Mouse (Mus musculus) left cerebral cortex, adult 2 months (tissue): ENCODE measurements around the gene Ggt6. TPM values are rescaled to one million over a fixed set of nuclear protein-coding genes. Genes with fewer than 3 reads are reported as not detected.

Experiments
- DNase-seq, 2 experiments: peaks; one replicate each; pipeline ENCODE4 v3.0.0; 2021 to 2022; ENCODE audit warnings: low spot score in 2 of 2, mixed read lengths in 1 of 2; ENCODE audit errors: extremely low spot score in 1 of 2
- H3K27ac ChIP-seq: fragments of 200-600 bp; 2 replicates; pipeline ENCODE4 v1.8.1; 2022
- H3K4me3 ChIP-seq: fragments of 200-600 bp; 2 replicates; pipeline ENCODE4 v1.8.1; 2022
- CTCF ChIP-seq: fragments of 200-600 bp; IDR thresholded peaks from 2 replicates; pipeline ENCODE4 v1.8.1; 2022; ENCODE audit warnings: antibody characterized with exemption, mild to moderate bottlenecking, moderate library complexity
- intact Hi-C: fragments of 180-260 bp; cut with DNase I; formaldehyde crosslinking; loops from one replicate; pipeline ENCODE4 v1.15.1; 2025
- long read RNA-seq, 2 experiments: library from polyadenylated mRNA; stranded (forward); transcript quantifications; one replicate each; pipeline ENCODE4 v2.0.0; 2021; ENCODE audit warnings: borderline mapping rate in 2 of 2
- total RNA-seq, 2 experiments: library from RNA; stranded (reverse); gene quantifications; 2 replicates each; pipeline ENCODE4 v1.2.3; 2021

Gene Ggt6
- total RNA-seq = under 1 TPM; 0.18 to 0.37 TPM
- long read RNA-seq, experiment 1 = 0 reads
- long read RNA-seq, experiment 2 = 0 reads

DNA sequence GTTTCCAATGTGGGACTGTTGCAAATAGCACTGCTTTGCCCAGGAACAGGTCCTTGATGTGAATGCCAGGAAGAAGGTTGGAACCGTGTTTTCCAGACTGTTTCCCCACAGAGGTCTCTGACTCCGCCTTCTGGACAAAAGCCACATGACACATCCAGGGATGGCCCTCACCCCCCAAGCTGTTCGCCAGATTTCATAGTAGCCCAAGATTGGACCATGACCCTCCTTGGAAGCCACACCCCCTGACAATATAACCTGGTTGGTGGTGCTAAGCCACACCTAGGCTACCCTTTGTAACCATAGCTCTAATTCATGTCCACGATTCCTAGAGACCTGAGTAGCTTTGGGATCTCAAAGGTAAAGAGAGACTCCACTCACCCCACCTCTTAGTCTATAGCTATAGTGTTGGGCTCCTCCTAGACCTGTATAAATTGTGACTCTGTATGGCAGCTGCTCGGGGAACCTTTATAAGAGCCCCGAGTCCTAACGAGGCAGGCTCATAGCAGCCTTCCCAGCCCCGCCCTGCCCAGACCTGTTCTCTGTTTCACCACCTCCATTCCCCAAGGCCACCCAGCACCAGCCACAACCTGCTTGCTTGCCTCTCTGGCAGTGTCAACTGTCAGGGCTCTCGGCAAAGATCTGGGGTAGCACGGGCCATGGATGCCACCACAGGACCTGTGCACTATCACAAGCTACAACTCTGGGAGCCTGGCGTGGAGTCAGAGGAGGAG lies at the start of gene Ggt6:
Gene Ggt6 (plus strand): TSS at position 564 of the 731 bp plus-strand sequence.
- TF ChIP-seq CTCF = no peak
- DNase-seq = no peak
- no peak within 1 kb of the TSS for H3K27ac ChIP-seq
- intact Hi-C loops = no loop called here
- H3K4me3 ChIP-seq = no peak within 1 kb of the TSS

DNA sequence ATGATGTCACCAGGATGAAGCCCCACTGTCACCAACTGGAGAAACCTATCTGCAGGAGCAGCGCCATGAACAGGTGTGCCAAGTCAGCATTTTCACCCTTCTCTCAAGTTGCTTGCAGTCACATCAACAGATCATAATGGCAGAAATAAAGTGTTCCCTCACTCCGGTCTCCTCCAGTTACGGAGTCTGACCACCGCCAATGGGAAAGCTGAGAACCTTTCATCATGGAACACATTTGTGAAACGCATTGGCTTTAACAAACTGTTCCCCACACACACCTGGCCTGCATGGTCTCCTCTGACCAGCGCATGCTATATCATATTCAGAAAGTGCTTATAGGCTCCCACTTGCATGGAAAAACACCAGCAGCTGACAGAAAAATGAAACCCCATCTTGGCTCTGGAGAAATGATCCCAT lies 47.2 kb upstream of the Ggt6 start:
- intact Hi-C loops = no loop called here
- no peak overlapping the region for H3K4me3 ChIP-seq
- no peak for TF ChIP-seq CTCF
- no peak for DNase-seq
- H3K27ac ChIP-seq = no peak overlapping the region

DNA sequence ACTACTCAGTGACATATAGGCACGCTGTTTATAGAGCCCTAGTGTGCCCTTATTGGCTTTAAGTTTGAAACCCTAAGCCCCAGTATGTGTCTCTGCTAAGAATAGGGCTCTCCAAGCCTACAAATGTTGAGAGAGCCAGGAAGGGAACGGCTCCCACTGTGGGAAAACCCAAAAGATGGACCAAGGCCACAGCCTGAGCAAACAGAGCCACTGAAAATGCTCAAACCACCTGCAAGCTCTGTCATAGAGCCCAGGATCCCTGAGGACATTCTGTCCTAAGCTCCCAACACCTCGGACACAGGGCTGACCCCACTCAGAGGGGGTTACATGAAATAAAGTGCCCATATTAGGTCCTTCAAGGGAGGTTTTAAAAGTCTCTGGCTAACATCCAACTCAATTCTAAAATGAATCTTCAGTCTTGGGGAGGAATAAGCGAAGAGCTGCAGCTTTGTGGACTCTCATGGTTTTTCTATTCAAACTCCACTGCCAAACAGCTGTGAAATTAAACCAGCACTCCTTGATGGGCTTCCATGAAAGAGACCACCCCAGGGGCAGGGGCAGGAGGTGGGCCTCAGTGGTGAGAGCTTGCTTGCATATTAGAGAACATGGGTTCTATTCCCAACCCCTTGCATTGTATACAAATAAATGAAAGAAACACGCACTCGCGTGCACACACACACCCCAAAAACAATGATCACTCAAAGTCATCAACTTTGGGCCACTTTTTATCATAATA lies 45.8 kb upstream of the Ggt6 start:
- no peak overlapping the region for H3K27ac ChIP-seq
- no peak overlapping the region for H3K4me3 ChIP-seq
- TF ChIP-seq CTCF = no peak
- no peak for DNase-seq
- intact Hi-C loops = no loop called here

DNA sequence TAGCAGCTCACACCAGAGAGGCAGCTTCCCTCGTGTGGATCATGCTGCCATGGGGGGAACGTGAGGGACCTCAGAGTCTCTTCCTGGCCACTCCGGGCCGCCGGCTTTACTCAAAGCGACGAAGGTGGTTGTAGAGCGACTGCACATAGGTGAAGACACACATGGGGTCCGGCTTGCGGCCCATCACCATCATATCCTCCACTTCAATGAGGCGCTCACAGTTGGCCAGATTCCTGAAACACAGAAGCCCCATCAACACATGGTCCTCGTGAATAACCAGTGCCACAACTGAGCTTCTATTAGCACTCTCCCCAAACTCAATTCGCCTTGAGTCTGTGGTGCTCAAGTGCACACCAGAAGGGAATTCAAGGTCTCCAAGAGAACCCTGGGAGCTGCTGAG lies 44.1 kb upstream of the Ggt6 start:
- H3K4me3 ChIP-seq = no peak overlapping the region
- intact Hi-C loops = no loop called here
- no peak for TF ChIP-seq CTCF
- DNase-seq = no peak
- no peak overlapping the region for H3K27ac ChIP-seq

DNA sequence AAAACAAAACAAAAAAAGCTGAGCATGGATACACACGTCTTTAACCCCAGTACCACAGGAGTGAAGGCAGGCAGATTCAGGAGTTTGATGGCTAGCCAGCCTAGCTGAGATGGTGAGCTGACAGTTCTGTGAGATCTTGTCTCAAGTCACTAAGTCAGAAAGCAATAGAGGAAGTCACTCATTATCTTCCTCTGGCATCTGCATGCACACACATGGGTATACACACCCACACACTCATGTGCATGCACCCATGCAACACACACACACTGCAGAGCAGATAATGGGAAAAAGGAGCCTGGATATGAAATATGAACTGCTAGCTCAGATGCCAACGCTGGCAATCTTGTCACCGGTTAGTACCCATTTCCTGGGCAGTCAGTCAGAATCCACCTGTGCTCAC lies 42.1 kb upstream of the Ggt6 start:
- TF ChIP-seq CTCF = no peak
- intact Hi-C loops = no loop called here
- H3K27ac ChIP-seq = no peak overlapping the region
- H3K4me3 ChIP-seq = no peak overlapping the region
- DNase-seq = no peak

DNA sequence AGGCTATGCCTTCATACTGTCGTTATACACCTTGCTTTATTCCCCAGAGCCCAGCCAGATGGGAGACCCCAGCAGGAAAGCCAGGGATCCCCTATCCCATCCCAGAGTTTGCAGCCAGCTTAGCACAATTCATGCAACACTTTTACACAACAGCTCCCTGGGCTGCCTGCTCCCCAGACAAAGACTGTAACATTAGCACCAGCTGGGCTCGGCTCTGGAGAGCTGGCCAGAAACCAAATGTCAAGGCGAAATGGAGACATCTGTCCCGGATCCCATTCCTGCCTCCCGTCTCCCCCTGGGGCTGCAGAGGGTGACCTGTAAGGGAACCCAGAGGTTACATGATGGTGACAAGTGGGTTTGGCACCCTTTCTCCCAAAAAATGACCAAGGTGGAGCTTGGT lies 41.7 kb upstream of the Ggt6 start:
- Histone ChIP-seq H3K27ac (no peak overlapping the region), H3K4me3 (no peak overlapping the region)
- intact Hi-C loops = no loop called here
- no peak for DNase-seq
- TF ChIP-seq CTCF = no peak

DNA sequence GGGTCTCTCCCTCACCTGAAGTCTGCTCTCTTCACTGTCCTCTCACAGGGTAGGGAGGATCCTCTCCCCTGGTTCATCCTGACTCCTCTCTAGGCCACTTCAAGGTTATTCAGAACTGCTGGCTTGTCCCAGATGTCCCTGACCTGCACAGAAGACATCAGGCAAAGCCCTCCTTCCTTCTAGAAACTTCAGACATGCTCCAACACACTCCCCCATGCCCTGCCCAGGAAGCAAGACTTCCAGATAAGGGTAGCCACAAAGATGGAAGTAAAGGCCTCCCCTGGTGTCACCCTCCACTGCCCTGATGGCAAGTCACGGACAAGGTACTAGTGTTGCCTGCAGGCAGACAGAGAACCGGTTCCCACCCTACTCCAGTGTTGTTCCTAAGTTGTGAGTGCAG lies 40.6 kb upstream of the Ggt6 start:
- Histone ChIP-seq H3K4me3 (no peak overlapping the region), H3K27ac (no peak overlapping the region)
- DNase-seq = no peak
- TF ChIP-seq CTCF = no peak
- intact Hi-C loops = no loop called here

DNA sequence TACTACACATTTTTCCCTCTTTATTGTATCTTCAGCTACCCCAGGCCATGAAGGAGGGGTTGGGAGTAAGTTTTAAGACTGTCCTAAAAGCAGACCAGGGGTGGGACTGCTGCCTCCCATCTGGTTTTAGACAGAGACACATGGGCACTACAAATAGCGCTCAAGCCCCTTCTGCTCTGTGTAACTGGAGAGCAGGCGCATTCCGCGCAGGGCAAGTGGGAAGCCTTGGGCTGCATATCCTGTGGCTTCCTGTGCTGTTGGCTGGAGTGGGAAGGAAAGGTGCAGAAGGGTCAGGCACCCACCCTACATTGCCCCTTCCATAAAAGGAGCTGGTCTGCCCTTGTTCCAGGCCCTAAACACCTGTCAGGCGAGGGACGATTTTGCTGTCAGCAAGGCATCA lies 39.7 kb upstream of the Ggt6 start:
- no peak for DNase-seq
- H3K27ac ChIP-seq = no peak overlapping the region
- intact Hi-C loops = no loop called here
- no peak for TF ChIP-seq CTCF
- H3K4me3 ChIP-seq = no peak overlapping the region

DNA sequence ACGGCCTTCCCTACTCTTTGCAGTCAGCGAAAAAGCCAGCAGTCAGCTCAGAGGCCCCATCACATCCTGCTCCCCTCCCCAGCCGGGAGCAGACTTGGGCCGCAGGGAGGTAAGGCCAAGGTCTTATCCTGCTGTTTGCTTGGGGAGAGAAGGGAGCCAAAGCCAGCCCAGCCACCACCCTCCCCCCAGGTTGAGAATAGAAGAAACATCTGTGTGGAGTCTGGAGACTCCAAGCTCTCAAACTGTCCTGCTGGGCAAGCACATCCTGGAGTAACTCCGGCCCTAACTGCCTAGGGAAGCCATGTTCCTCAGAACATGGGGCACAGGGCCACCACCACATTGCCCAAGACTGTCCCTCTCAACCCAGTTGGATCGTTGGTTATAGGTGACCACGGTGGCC lies 38.7 kb upstream of the Ggt6 start:
- Histone ChIP-seq H3K4me3 (no peak overlapping the region), H3K27ac (no peak overlapping the region)
- intact Hi-C loops = no loop called here
- no peak for TF ChIP-seq CTCF
- DNase-seq = no peak

DNA sequence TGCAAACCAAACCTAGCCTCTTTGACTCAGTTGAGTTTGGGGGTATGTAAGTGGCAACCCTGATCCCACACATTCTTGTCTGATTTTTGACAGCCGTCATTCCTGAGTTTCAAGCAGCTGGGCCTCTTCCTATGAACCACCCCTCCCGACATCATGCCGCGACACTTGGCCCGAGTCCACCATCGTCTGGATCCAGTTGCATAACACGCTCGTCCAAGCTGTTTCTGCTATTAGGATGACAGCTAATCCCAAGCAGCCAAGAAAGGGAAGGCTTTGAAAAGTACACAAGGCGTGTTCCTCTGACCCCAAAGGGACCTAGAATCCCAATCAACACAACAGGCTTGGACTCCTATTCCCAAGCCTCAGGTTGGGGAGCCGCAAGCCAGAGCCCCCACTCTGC lies 38.3 kb upstream of the Ggt6 start:
- DNase-seq = no peak
- no peak for TF ChIP-seq CTCF
- Histone ChIP-seq H3K27ac (no peak overlapping the region), H3K4me3 (no peak overlapping the region)
- intact Hi-C loops = no loop called here

DNA sequence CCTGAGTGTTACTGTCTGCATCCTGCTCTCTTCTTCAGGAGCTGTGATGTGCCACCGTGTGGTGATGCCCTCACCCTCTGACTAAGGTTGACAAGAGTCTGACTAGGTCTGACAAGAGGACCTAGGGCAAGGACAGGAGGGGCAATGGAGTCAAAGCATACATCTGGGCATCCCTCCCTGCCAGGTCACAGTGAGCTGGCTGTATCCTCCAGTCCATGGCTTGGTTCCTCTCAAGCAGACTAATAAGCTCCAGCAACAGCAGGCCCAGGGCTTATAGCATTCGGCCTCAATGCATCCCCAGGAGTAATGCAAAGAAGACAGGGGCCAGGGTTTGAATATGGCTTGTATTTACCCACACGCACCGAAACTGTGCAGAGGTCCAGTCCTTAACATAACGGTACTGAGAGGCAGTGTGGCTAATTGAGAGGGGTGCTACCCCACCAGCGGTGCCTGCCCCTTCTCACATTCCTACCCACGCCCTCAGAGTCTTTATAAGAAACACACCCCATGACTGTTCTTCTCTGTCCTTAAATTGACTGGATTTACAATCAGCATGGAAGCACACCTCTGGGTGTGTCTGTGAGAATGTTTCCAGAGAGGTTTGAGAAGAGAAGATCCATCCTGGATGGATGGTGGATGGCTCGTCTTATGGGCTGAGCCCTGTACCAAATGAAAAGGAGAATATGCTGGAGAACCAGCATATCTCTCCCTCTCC lies 37.4 kb upstream of the Ggt6 start:
- no peak overlapping the region for H3K27ac ChIP-seq
- intact Hi-C loops = no loop called here
- no peak overlapping the region for H3K4me3 ChIP-seq
- no peak for TF ChIP-seq CTCF
- DNase-seq = no peak

DNA sequence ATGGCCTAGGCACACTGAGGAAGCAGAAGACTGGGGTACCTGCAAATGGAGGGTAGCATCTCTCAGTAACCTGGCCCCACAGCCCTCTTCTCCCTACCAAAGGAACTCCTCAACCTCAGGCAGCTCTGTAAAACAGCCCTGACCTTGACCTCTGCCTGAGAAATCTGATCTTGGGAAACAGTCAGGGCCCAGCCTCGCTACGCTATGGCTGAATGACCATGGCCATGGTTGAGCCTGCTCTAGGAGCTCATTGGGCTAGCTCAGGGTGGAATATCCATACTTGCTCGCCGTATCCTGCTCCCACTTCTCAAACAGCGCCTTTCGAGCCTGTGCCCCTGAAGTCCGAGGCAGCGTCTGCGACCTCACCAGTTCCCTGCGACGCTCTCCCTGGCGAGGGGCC lies 34.3 kb upstream of the Ggt6 start:
- Histone ChIP-seq H3K27ac (no peak overlapping the region), H3K4me3 (no peak overlapping the region)
- DNase-seq = no peak
- TF ChIP-seq CTCF = no peak
- intact Hi-C loops = no loop called here
